Mouse (Mus musculus): ENCODE measurements around the gene Calm3.
A peak's percentile ranks its signal among the peaks of the same experiment; 100 is the strongest.

Calm3 gene

DNA sequence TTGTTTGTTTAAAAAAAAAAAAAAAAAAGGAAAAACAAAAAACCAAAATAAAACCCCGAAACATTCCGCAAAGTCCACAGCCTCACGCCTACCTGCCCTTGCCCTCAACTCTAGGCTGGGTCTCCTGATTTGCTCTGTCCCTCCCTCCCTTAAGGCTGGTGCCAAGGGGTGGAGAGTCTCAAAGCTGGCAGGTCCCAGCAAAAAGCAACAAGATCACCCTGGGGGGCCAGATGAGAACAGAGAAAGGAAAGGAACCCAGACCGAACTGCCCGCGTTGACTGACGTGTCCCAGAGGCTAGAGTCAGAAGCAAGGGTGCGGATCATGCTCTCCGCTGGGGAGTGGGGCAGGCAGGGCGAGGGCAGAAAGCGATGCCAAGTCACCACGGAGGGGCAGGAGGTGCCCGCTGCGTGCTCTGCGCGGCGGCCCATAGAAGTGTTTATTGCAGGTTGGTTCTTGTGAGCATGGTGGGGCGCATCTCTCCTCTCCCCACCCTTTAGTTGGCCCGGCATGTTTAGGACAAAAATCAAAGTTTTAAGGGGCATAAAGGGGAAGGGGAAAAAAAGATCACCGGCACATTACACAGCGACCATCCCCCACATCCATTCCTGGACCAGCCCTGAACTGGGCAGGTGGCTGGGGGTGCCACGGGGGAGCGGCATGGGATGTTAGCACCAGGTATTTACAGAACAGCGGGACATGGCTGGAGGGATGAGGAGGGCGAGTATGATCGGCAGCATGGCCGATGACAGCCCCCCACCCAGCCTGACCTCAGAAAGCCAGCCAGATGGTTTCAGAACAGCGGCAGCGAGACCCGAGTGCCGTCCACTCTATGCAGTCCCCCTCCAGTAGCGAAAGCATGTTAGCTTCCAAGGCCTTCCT is 8.2 kb downstream of the Calm3 start:
- DNase-seq (ENCODE audit: low read depth, low spot score) = no peak

- no peak for DNase-seq (ENCODE audit: low read depth, low spot score)
These were observed 9.2 kb downstream of the Calm3 start for GRCm38 (mm10) chr7:16914453-16915343.

GRCm38 (mm10) chr7:16913806-16914452 is 10.0 kb downstream of the Calm3 start:
- peak; percentile 74 for DNase-seq (ENCODE audit: low read depth, low spot score)

DNA sequence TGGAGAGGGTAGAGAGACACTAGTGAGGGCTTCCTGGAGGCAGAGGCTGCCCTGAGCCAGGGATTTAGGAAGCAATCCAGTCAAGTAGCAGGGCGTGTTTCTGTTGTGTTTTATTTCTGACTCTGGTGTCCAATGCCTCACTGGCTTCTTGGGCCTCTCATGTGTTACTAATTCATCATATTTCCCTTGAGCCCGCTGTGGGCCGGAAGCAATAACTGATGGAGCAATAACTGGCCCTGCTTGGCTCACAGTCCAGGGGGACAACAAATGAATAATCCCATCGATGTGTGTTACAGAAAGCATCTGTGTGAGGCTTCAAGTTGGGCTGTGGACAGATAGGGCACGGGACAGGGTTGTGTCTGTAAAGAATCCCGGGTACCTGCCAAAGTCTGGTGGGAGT is 11.6 kb downstream of the Calm3 start:
- DNase-seq (ENCODE audit: low read depth, low spot score) = no peak

DNA sequence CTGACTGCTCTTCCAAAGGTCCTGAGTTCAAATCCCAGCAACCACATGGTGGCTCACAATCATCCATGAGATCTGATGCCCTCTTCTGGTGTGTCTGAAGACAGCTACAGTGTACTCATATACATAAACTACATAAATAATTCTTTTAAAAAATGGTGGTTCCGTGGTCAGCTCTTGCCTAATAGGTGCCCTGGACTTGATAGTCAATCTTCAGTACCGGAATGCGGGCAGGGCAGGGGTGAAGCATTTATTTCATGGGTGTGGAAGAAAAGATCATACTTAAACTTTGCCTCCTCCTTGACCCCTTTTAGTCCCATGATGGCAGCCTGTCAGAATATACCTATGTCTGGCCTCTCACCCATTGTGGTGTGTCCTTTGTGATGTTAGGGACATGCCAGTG is 12.0 kb downstream of the Calm3 start:
- DNase-seq (ENCODE audit: low read depth, low spot score) = no peak

DNA sequence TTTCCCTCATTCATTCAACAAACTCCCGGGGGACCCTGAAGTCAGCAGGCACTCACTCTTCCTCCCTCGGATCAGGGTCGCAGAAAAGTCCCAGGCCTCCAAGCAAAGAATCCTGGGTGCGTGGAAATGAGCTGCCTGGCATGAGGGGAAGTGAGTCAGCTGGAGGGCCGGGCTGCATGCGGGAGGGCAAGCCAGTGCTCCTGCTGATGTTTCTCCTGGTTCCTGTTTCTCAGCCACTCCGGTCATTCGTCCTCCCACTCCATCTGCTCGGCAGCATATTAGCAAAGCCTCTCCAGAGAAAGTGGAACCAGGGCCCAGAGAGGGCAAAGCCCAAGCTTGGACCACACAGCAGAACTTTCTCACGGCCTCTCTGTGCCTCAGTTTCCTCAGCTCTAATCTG is 14.0 kb downstream of the Calm3 start:
- no peak for DNase-seq (ENCODE audit: low read depth, low spot score)

DNA sequence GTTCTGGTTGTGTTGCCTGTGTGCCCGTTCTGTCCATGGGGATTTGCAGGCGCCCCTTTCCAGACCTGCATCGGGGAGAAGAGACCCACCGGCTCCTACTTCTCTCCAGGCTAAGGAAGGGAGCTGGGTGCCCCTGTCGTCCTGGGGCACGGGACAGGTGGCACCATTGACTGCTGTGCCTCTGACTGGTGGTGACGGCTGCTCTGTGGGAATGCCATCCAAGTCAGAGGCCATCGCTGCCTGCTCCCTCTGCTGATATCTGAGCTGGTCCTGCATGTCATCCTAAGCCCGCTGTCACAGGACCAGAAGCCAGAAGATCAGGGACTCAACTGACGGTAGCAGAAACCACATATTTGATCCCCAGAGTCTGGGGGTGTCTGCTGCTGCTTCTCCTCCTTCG is 15.1 kb downstream of the Calm3 start:
- DNase-seq (ENCODE audit: low read depth, low spot score) = no peak

DNA sequence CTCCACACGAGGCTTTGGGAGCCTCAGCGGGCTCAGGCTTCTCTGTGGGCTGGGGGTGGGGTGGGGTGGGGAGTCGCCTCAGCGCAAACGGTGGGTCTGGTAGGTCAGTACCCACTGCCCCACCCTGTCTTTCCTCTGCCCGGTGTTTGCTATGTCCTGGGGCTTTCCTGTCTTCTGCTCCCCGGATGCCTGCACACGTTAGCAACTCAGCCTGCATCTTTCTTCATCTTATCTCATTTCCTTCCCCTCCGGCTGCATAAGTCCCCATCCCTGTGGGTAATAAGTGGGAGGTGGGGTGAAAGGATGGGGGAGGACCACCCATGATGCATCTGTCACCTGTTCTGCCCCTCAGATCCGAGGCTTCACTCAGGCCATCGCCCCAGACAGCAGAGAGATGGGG is 15.5 kb downstream of the Calm3 start:
- DNase-seq (ENCODE audit: low read depth, low spot score) = no peak

DNA sequence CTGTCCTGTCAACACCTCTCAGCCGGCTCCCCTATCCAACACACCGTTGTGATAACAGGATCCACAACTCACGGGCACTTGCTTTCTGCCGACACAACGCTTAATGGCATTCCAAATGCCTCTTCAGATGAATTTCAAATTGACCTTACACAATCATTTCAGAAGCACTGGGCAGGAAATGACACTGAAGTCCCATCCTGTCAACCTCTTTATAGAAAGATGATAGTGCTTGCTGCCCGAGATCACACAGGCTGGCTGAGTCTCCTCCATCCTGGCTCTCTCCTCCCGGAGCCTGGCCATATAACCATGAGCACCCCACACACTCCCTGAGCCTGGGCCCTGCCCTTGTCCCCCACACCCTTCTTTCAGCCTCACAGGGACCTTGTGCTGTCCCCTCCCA is 16.1 kb downstream of the Calm3 start:
- no peak for DNase-seq (ENCODE audit: low read depth, low spot score)

DNA sequence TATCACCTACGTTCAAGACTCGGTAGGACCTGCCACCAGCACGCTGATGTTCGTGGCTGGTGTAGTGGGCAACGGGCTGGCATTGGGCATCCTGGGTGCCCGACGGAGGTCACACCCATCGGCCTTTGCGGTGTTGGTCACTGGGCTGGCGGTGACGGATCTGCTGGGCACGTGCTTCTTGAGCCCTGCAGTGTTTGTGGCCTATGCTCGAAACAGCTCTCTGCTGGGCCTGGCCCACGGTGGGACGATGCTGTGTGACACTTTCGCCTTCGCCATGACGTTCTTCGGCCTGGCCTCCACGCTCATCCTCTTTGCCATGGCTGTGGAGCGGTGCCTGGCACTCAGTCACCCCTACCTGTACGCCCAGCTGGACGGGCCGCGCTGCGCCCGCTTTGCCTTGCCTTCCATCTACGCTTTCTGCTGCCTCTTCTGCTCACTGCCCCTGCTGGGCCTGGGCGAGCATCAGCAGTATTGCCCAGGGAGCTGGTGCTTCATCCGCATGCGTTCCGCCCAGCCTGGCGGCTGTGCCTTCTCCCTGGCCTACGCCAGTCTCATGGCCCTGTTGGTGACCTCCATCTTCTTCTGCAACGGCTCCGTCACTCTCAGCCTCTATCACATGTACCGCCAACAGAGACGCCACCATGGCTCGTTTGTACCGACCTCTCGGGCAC is 16.9 kb downstream of the Calm3 start:
- DNase-seq (ENCODE audit: low read depth, low spot score) = no peak

- DNase-seq (ENCODE audit: low read depth, low spot score) = peak; percentile 42
These were observed 17.6 kb downstream of the Calm3 start, which contains the start of gene Ptgir for GRCm38 (mm10) chr7:16906281-16906680. Gene Ptgir, plus strand, starts transcription at chr7:16906490.

DNA sequence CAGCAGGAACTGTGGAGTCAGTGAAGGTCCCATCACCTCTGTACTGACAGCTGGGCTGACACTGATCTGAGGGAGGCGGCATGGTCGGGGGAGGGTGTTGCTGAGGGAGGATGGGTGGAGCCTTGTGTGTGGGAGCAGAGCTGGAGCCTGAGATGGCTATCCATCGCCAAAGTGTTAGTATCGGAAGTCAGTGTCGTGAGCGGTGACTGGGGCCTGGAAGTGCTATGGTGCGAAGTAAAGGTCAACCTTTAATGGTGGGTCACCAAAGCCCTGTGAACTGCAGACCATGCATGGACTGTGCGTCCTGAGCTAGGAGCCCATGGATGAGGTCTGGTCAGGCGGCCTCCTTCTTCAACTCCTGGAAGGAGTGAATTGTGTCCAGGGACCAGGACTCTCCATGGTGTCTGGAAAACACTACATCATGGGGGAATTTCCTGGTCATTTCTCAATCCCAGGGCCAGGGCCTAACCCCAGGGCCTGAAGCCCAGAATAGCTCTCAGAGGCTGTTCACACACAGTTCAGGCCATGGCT is 18.4 kb downstream of the Calm3 start:
- DNase-seq (ENCODE audit: low read depth, low spot score) = no peak

- DNase-seq (ENCODE audit: low read depth, low spot score) = no peak
These were observed 19.7 kb downstream of the Calm3 start for GRCm38 (mm10) chr7:16904120-16904675.

- DNase-seq (ENCODE audit: low read depth, low spot score) = no peak
These were observed 20.4 kb downstream of the Calm3 start for GRCm38 (mm10) chr7:16903439-16903955.

DNA sequence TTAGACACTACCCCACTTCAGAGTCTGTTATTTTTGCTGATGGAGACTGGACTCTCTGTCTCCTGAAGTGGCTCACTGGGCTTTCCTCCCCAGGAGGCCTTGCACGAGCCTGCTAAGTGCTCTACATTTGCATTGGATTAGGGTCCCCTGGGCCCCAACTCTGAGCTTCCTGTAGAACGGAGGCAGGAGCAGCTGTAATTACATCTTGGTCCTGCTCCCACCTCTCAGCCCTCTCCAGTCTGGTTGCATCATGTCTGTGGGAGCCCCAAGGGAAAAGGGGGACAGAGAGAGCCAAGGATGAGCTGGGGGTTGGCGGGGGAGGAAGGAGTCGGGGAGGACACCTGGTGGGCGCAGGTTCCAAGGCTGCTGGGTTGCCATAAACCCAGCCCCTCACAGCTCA is 23.4 kb downstream of the Calm3 start:
- DNase-seq (ENCODE audit: low read depth, low spot score) = no peak

DNA sequence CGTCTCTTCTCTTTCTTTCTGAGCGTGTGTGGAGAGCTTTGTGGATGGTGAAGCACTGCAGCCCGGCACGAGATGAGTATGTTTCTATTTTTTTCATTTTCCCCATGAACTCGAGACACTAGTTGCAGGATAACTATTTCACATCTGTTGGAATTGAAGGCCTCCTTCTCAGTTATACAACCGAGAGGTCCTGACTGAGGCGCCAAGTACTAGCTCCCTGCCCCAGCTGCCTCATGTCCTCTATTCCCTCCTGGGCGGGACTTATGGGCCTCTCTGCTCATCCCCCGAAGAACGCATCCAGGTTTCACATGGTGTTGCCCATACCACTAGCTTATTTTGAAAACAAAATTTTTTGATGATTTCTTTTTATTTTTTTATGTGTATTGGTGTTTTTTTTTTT is 28.4 kb downstream of the Calm3 start:
- DNase-seq (ENCODE audit: low read depth, low spot score) = no peak

DNA sequence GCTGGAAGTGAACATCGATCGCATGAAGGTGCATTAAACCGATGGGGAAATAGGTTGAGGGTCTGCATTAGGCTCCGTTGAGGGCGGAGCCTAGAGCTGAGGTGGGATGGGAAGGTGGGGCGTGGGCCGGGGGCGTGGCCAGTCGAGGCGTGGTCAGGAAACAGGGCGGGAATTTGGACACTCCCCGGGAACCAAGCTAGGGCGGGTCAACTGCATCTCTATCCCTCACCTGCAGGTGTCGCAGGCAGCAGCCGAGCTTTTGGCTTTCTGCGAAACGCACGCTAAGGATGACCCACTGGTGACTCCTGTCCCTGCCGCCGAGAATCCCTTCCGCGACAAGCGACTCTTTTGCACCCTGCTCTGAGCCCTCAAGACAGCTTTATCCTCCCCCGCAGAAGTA is 28.9 kb downstream of the Calm3 start:
- DNase-seq (ENCODE audit: low read depth, low spot score) = peak; percentile 89

GRCm38 (mm10) chr7:16894279-16894678 is 29.6 kb downstream of the Calm3 start:
- DNase-seq (ENCODE audit: low read depth, low spot score) = no peak

DNA sequence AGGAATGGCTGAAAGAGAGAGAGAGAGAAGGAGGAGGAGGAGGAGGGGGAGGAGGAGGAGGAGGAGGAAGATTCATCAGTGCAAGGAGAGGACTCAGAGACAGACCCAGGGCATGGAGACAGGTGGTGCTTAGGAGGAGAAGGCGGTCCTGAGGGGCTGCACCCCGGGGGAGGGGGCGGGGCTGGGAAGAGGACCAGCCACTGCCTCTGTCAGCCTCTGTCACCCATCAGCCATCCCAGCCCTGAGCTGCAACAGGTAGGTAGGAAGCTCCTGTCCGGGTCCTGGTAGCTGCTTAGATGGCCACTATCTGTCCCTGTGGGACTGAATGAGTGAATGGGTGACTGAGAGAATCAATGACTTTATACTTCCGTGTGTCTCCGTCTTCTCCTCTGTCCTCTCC is 30.3 kb downstream of the Calm3 start:
- DNase-seq (ENCODE audit: low read depth, low spot score) = peak; percentile 30

DNA sequence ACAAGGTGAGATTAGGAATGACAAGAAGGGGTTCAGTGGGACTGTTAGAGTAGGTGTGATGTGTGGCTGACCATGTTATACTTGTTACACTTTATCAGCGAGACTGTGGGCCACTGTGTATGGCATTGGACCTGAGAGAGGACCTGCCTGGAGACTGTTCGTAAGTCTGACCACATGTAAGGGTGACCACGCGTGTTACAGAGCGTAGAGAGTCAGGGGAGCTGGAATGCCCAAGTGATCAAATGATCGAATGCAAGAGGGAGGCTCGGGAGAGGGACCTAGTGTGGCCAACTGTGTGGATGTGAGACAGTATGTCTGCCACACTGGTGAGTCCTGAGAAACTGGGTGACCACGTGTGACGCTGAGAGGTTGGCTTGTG is 31.6 kb downstream of the Calm3 start:
- no peak for DNase-seq (ENCODE audit: low read depth, low spot score)
